Mouse (Mus musculus): ENCODE measurements at regions not wholly inside any gene's neighbourhood (a gene's known extent, or its start where the extent isn't known, plus 50 kb on each side); places are given as distances from the start of the nearest gene placed in this dataset.

- H3K27ac ChIP-seq (ENCODE audit: insufficient read depth, low read length), result no peak overlapping the region
- H3K9ac ChIP-seq (ENCODE audit: low read depth, poor library complexity, severe bottlenecking), result no peak overlapping the region
- H3K36me3 ChIP-seq (ENCODE audit: control insufficient read depth, insufficient read depth, low read length, poor library complexity, severe bottlenecking), result no peaks in the 10 kb centered on the region
- no peak overlapping the region for H3K4me3 ChIP-seq (ENCODE audit: low read depth, low read length)
- H3K9me3 ChIP-seq (replicated peaks; ENCODE audit: control insufficient read depth, insufficient read depth, low read length, poor library complexity, severe bottlenecking), result no peaks in the 10 kb centered on the region
- H3K4me1 ChIP-seq (ENCODE audit: control insufficient read depth, insufficient read depth, low read length), result peaks cover under 1% of the 10 kb centered on the region
- no peak for TF ChIP-seq CTCF (IDR thresholded peaks at IDR 0.05; ENCODE audit: low read depth, low read length)
- TF ChIP-seq EP300 (IDR thresholded peaks at IDR 0.05; ENCODE audit: insufficient read depth, low read depth, low read length), result no peak
- TF ChIP-seq POLR2A (IDR thresholded peaks at IDR 0.05; ENCODE audit: insufficient read depth, low read length), result no peak
- H3K27me3 ChIP-seq (ENCODE audit: control insufficient read depth, insufficient read depth, low read length, poor library complexity, severe bottlenecking), result no peaks in the 10 kb centered on the region
Observed at GRCm38 (mm10) chr1:4617479-4617878, 190.2 kb upstream of the Gm37988 start.

- H3K4me3 ChIP-seq (ENCODE audit: low read depth, low read length), result no peak overlapping the region
- TF ChIP-seq POLR2A (IDR thresholded peaks at IDR 0.05; ENCODE audit: insufficient read depth, low read length), result no peak
- TF ChIP-seq CTCF (IDR thresholded peaks at IDR 0.05; ENCODE audit: low read depth, low read length), result no peak
- no peak for TF ChIP-seq EP300 (IDR thresholded peaks at IDR 0.05; ENCODE audit: insufficient read depth, low read depth, low read length)
- H3K27me3 ChIP-seq (ENCODE audit: control insufficient read depth, insufficient read depth, low read length, poor library complexity, severe bottlenecking), result no peaks in the 10 kb centered on the region
- H3K9me3 ChIP-seq (replicated peaks; ENCODE audit: control insufficient read depth, insufficient read depth, low read length, poor library complexity, severe bottlenecking), result 0 out of 2 replicates have a peak, but pooled peaks cover 4% of the 10 kb centered on the region
- H3K4me1 ChIP-seq (ENCODE audit: control insufficient read depth, insufficient read depth, low read length), result no peaks in the 10 kb centered on the region
- H3K9ac ChIP-seq (ENCODE audit: low read depth, poor library complexity, severe bottlenecking), result no peak overlapping the region
- no peaks in the 10 kb centered on the region for H3K36me3 ChIP-seq (ENCODE audit: control insufficient read depth, insufficient read depth, low read length, poor library complexity, severe bottlenecking)
- H3K27ac ChIP-seq (ENCODE audit: insufficient read depth, low read length), result no peak overlapping the region
Observed at GRCm38 (mm10) chr1:4622408-4622807, 185.3 kb upstream of the Gm37988 start.

GRCm38 (mm10) chr1:4623268-4623667 lies 184.4 kb upstream of the Gm37988 start:
- Histone ChIP-seq H3K4me1 (ENCODE audit: control insufficient read depth, insufficient read depth, low read length) (no peaks in the 10 kb centered on the region), H3K36me3 (ENCODE audit: control insufficient read depth, insufficient read depth, low read length, poor library complexity, severe bottlenecking) (no peaks in the 10 kb centered on the region), H3K9ac (ENCODE audit: low read depth, poor library complexity, severe bottlenecking) (no peak overlapping the region), H3K4me3 (ENCODE audit: low read depth, low read length) (no peak overlapping the region), H3K9me3 (replicated peaks; ENCODE audit: control insufficient read depth, insufficient read depth, low read length, poor library complexity, severe bottlenecking) (0 out of 2 replicates have a peak, but pooled peaks cover 4% of the 10 kb centered on the region), H3K27ac (ENCODE audit: insufficient read depth, low read length) (no peak overlapping the region), H3K27me3 (ENCODE audit: control insufficient read depth, insufficient read depth, low read length, poor library complexity, severe bottlenecking) (no peaks in the 10 kb centered on the region)
- no peak for TF ChIP-seq POLR2A (IDR thresholded peaks at IDR 0.05; ENCODE audit: insufficient read depth, low read length)
- TF ChIP-seq EP300 (IDR thresholded peaks at IDR 0.05; ENCODE audit: insufficient read depth, low read depth, low read length), result no peak
- TF ChIP-seq CTCF (IDR thresholded peaks at IDR 0.05; ENCODE audit: low read depth, low read length), result no peak

GRCm38 (mm10) chr1:4653937-4654336 lies 153.8 kb upstream of the Gm37988 start:
- Histone ChIP-seq H3K27me3 (ENCODE audit: control insufficient read depth, insufficient read depth, low read length, poor library complexity, severe bottlenecking) (no peaks in the 10 kb centered on the region), H3K36me3 (ENCODE audit: control insufficient read depth, insufficient read depth, low read length, poor library complexity, severe bottlenecking) (no peaks in the 10 kb centered on the region), H3K27ac (ENCODE audit: insufficient read depth, low read length) (no peak overlapping the region), H3K4me1 (ENCODE audit: control insufficient read depth, insufficient read depth, low read length) (no peaks in the 10 kb centered on the region), H3K9me3 (replicated peaks; ENCODE audit: control insufficient read depth, insufficient read depth, low read length, poor library complexity, severe bottlenecking) (0 out of 2 replicates have a peak, but pooled peaks cover 3% of the 10 kb centered on the region), H3K9ac (ENCODE audit: low read depth, poor library complexity, severe bottlenecking) (no peak overlapping the region), H3K4me3 (ENCODE audit: low read depth, low read length) (no peak overlapping the region)
- TF ChIP-seq POLR2A (IDR thresholded peaks at IDR 0.05; ENCODE audit: insufficient read depth, low read length) (no peak), EP300 (IDR thresholded peaks at IDR 0.05; ENCODE audit: insufficient read depth, low read depth, low read length) (no peak), CTCF (IDR thresholded peaks at IDR 0.05; ENCODE audit: low read depth, low read length) (no peak)

GRCm38 (mm10) chr1:4655252-4655651 lies 152.4 kb upstream of the Gm37988 start:
- TF ChIP-seq POLR2A (IDR thresholded peaks at IDR 0.05; ENCODE audit: insufficient read depth, low read length) (no peak), CTCF (IDR thresholded peaks at IDR 0.05; ENCODE audit: low read depth, low read length) (no peak), EP300 (IDR thresholded peaks at IDR 0.05; ENCODE audit: insufficient read depth, low read depth, low read length) (no peak)
- Histone ChIP-seq H3K9ac (ENCODE audit: low read depth, poor library complexity, severe bottlenecking) (no peak overlapping the region), H3K36me3 (ENCODE audit: control insufficient read depth, insufficient read depth, low read length, poor library complexity, severe bottlenecking) (no peaks in the 10 kb centered on the region)

DNA sequence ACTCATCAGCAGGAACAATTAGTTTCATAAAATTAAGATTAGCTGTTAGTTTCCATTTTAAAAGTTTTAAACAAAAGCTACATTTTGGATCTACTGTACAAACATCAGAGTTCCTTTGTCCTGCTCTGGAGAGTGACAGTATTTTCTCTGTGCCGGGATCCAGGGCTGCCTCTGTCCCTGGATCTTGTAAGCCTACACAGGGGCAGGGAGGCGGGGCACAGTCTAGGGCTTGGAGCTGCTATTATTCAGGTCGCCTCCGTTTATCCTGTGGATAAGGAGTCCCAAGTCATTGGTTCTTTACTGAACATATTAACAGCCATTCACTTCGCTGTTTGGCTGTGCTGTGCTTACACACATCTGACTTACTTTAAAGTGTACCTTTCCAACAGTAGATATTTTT lies 150.8 kb upstream of the Gm37988 start:
- TF ChIP-seq CTCF (IDR thresholded peaks at IDR 0.05; ENCODE audit: low read depth, low read length), result no peak
- TF ChIP-seq EP300 (IDR thresholded peaks at IDR 0.05; ENCODE audit: insufficient read depth, low read depth, low read length), result no peak
- no peak for TF ChIP-seq POLR2A (IDR thresholded peaks at IDR 0.05; ENCODE audit: insufficient read depth, low read length)
- Histone ChIP-seq H3K4me1 (ENCODE audit: control insufficient read depth, insufficient read depth, low read length) (no peaks in the 10 kb centered on the region), H3K9ac (ENCODE audit: low read depth, poor library complexity, severe bottlenecking) (no peak overlapping the region)

More at GRCm38 (mm10) chr1:4655252-4655651, 152.4 kb upstream of the Gm37988 start:
- Histone ChIP-seq H3K4me1 (ENCODE audit: control insufficient read depth, insufficient read depth, low read length) (no peaks in the 10 kb centered on the region), H3K27me3 (ENCODE audit: control insufficient read depth, insufficient read depth, low read length, poor library complexity, severe bottlenecking) (no peaks in the 10 kb centered on the region), H3K4me3 (ENCODE audit: low read depth, low read length) (no peak overlapping the region), H3K9me3 (replicated peaks; ENCODE audit: control insufficient read depth, insufficient read depth, low read length, poor library complexity, severe bottlenecking) (peaks cover 3% of the 10 kb centered on the region; the same call in 1 of the 2 replicates), H3K27ac (ENCODE audit: insufficient read depth, low read length) (no peak overlapping the region)

More for the DNA sequence above, 150.8 kb upstream of the Gm37988 start:
- Histone ChIP-seq H3K27me3 (ENCODE audit: control insufficient read depth, insufficient read depth, low read length, poor library complexity, severe bottlenecking) (no peaks in the 10 kb centered on the region), H3K9me3 (replicated peaks; ENCODE audit: control insufficient read depth, insufficient read depth, low read length, poor library complexity, severe bottlenecking) (peaks cover 3% of the 10 kb centered on the region; the same call in 1 of the 2 replicates), H3K36me3 (ENCODE audit: control insufficient read depth, insufficient read depth, low read length, poor library complexity, severe bottlenecking) (no peaks in the 10 kb centered on the region), H3K4me3 (ENCODE audit: low read depth, low read length) (no peak overlapping the region), H3K27ac (ENCODE audit: insufficient read depth, low read length) (no peak overlapping the region)

Measured in ES-Bruce4 (cell line).